Mouse (Mus musculus): ENCODE results near the gene Zdhhc5.
A peak's percentile ranks its signal among the peaks of the same experiment; 100 is the strongest.

Gene Zdhhc5

GRCm38 (mm10) chr2:84714811-84715561 is at the start of gene Zdhhc5:
Zdhhc5 (minus strand) TSS chr2:84715180.
- peak; percentile 99 for DNase-seq

GRCm38 (mm10) chr2:84762818-84763217 is 47.8 kb upstream of the Zdhhc5 start:
- no peak for DNase-seq

GRCm38 (mm10) chr2:84762295-84762694 is 47.3 kb upstream of the Zdhhc5 start:
- DNase-seq: no peak

DNA sequence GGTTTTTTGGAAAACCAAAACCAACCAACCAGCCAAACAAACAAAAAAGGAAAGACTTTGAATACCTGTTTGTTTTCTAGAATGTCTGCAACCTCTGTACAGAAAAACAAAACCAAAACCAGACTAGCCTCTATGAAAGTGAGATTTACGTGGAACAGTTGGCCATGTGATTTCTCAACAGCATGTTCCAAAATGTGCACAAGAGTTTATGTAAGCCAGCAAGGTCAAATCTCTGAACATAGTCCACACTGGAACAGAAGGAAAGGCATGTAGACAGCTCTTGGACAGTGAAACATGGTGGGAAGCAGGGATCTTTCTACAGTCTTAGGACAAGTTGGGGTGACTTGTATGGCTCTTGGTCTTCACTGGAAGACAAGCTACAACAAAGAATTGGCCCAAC is 46.9 kb upstream of the Zdhhc5 start:
- DNase-seq: no peak

GRCm38 (mm10) chr2:84761309-84761708 is 46.3 kb upstream of the Zdhhc5 start:
- DNase-seq: no peak

GRCm38 (mm10) chr2:84760777-84761176 is 45.8 kb upstream of the Zdhhc5 start:
- DNase-seq: no peak

DNA sequence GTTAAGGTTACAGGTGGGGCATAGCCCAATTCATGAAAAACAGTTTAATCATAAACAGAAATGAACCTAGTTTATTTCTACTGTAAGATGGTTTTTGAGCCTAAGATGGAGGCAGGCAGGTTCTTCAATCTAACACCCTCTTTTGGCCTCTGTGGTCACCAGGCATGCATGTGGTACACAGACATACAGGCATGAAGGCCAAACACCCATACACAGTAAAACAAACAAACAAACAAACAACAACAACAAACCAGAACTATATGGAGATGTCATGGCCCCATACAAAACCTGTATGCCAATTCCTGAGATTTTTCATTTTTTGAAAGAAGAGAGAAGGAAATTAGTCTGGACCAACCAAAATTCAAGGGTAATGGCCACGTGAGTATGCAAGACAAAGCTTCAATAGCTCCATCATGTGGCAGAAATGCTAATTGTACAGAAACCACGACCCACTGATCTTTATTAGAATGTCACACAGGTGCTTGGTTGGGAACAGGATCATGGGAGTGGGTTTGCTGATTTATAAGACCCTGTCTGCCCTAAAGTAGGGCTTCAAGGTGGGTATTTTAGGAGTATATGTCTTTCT is 43.7 kb upstream of the Zdhhc5 start:
- DNase-seq: peak; percentile 28 to 69

- DNase-seq: no peak
Measured at GRCm38 (mm10) chr2:84757026-84757682, 42.2 kb upstream of the Zdhhc5 start.

GRCm38 (mm10) chr2:84756245-84756644 is 41.3 kb upstream of the Zdhhc5 start:
- DNase-seq: no peak

- no peak for DNase-seq
Measured at GRCm38 (mm10) chr2:84750115-84750514, 35.1 kb upstream of the Zdhhc5 start.

- peak in 1 of 2 experiments; percentile 35 for DNase-seq
Measured at GRCm38 (mm10) chr2:84744126-84744525, 29.1 kb upstream of the Zdhhc5 start.

DNA sequence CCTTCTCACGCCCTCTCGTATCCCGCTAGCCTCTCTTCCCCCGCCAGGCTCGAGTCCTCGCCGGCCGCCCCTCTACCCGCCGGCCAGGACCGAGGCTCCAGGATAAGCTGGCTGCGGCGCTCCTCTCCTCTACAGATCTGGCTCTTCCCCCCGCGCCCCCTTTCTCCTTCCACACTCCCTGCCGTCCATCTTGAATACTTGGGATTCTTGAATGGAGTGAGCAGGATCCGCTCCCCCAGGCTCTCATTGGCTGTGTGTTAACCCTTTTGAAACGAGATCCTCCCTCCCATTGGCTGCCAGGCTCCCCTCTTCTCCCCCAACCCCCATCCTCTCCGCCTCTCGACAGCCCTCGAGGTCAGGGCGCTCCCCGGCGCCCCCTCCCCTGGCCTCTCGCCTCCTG is 28.6 kb upstream of the Zdhhc5 start, which contains the start of gene Gm19426:
Gene Gm19426, minus strand, starts transcription at position 95 of the 400 bp plus-strand sequence.
- DNase-seq: peak; percentile 69 to 76

- DNase-seq: peak in 1 of 2 experiments; percentile 53
Measured at GRCm38 (mm10) chr2:84742451-84743283, 27.7 kb upstream of the Zdhhc5 start.

GRCm38 (mm10) chr2:84741841-84742450 is 27.0 kb upstream of the Zdhhc5 start:
- DNase-seq: peak in 1 of 2 experiments; percentile 28

DNA sequence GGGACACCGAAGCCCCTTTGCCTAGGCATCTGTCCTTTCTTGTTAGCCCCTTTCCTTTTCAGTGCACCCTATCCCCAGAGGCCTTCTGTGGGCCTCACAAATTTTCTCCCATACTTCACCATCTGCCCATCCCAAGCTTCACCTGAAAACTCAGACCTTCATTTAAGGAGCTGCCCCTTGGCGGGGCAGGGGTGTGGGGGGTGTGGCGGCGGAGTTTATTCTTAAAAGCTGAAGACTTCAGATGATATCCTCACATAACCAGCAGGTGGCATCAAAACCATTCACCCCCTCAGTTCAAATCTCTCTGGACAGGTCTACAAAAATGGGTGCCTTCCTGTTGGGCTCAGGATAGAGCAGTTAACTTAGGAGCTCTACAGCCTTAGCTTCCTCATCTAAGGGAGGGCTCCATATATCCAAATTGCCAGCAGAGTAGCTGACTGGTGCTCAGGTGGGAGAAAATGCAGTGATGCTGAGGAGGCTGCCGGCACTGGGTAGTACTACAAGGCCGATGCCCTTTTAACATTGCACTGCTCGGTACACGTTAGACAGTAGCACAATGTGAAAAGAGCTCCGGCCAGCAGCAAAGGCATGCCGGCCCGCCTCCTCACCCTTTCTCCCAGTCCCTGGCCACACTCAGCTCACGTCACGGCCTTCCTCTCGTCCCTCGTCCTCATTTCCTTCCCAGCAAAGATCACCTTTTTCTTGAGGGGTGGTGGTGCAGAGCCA is 25.8 kb upstream of the Zdhhc5 start:
- DNase-seq: peak in 1 of 2 experiments; percentile 24

- peak in 1 of 2 experiments; percentile 47 for DNase-seq
Measured at GRCm38 (mm10) chr2:84738271-84738911, 23.4 kb upstream of the Zdhhc5 start.

DNA sequence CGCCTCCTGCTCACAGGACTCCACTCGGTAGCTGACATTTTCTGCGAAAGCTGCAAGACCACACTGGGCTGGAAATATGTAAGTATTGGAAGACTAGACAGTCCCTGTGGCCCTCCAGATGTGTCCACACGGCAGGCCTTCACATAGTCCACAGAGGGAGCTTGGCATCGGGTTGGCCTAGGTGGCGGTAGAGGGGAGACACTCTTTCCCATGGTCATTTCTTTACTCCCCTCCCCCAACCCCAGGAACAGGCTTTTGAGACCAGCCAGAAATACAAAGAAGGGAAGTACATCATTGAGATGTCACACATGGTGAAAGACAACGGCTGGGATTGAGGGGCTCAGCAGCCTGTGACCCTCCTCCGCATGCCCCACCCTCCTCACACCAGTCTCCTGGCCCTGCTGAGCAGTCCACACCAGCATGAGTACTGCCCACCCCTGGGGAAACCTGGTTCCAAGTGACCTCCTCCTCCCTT is 22.5 kb upstream of the Zdhhc5 start:
- DNase-seq: peak in 1 of 2 experiments; percentile 39

- peak; percentile 40 to 56 for DNase-seq
Measured at GRCm38 (mm10) chr2:84736312-84737161, 21.6 kb upstream of the Zdhhc5 start.

DNA sequence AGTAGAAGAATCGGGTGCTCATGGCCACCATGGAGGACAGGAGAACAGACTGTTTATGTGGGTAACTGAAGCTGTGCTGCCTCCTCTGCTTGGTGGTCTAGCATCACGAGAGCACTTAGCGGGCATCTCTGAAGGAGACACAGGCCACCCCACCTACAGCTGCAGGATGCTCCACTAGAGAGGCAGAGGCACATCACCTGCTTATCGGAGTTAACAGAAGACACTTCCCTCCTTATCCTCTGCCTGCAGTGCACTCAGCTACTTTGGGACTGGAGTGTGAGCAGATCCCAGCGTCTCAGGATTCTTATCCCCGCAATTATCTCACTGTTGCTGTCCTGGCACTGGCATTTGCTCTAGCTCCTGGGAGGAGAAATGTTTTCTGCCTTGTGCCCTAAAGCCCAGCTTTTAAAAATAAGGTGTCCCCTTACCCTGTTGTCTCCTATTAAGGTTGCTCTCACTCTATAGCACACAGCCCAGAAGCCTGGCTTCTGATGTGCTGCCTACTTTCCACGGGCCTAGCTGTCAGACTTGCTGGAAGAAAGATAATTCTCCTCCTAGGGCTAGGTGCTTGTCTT is 20.5 kb upstream of the Zdhhc5 start:
- DNase-seq: peak in 1 of 2 experiments; percentile 7
